Mouse (Mus musculus): ENCODE results near the gene Gm3055. TPM values are rescaled to one million over a fixed set of nuclear protein-coding genes. Genes with fewer than 3 reads are reported as not detected.
A peak's percentile ranks its signal among the peaks of the same experiment; 100 is the strongest.
"Not testable (repeated sequence)": the region's sequence is repeated elsewhere in the genome, so short reads cannot be mapped to it uniquely, and the experiment has no call there.

Gm3055 gene
- 2.6 and 5.2 TPM in 2 replicates for total RNA-seq (2014; fragmentation: Nextera tagmentation)
- 0.39 and 1.3 TPM in 2 replicates for total RNA-seq (2017)

- peak; percentile 96 for ATAC-seq (replicated peaks; ENCODE audit: poor library complexity, severe bottlenecking)
Measured at GRCm38 (mm10) chr10:81770506-81771403, at the start of gene Gm3055. Gm3055 (minus strand) TSS chr10:81771161.

DNA sequence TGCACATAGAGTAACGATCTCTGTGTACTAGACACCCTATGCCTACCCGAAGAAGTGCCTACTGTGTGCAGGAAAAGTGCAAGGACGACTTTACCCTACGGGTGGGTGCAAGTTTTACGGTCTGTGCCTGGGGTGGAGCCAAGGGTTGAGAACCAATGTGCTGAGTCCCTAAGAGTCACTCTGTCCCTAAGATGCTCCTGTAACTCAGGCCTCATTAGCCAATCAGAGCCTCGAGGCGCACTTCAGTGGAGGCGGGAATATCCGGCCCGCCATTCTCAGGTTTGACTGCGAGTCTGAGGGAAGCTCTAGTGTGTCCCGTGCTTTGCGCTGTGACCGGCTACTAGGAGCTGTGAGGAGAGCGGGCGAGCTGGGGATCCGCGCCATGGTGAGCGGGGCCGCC is 40.9 kb upstream of the Gm3055 start, which contains the start of gene Gm4767:
Gene Gm4767, plus strand, starts transcription at position 288 of the 400 bp plus-strand sequence.
- ATAC-seq (replicated peaks; ENCODE audit: poor library complexity, severe bottlenecking) = not testable (repeated sequence)

- 0 out of 2 replicates have a peak, but pooled peaks have one; percentile 5 for ATAC-seq (replicated peaks; ENCODE audit: poor library complexity, severe bottlenecking)
Measured at GRCm38 (mm10) chr10:81771404-81771777, 430 bp upstream of the Gm3055 start.

- peak; percentile 100 for ATAC-seq (replicated peaks; ENCODE audit: poor library complexity, severe bottlenecking)
Measured at GRCm38 (mm10) chr10:81704531-81705301, 66.2 kb downstream of the Gm3055 start, which contains the start of gene Zfp433. Zfp433 (plus strand) TSS chr10:81704825.

Other genes starting within 250 kb of the Gm3055 start
- gene Gna15, start 246.9 kb downstream of the Gm3055 start, total RNA-seq (2014; fragmentation: Nextera tagmentation) = 30.0 and 31.7 TPM in 2 replicates
- 23.8 and 34.6 TPM in 2 replicates for gene Gna15, start 246.9 kb downstream of the Gm3055 start, total RNA-seq (2017)
- gene Gna11, start 226.0 kb downstream of the Gm3055 start, total RNA-seq (2014; fragmentation: Nextera tagmentation) = 17.0 and 25.7 TPM in 2 replicates
- 4.9 and 6.4 TPM in 2 replicates for gene Gna11, start 226.0 kb downstream of the Gm3055 start, total RNA-seq (2017)
- 216 and 220 TPM in 2 replicates for gene Aes, start 211.7 kb downstream of the Gm3055 start, total RNA-seq (2014; fragmentation: Nextera tagmentation)
- gene Aes, start 211.7 kb downstream of the Gm3055 start, total RNA-seq (2017) = 151 and 250 TPM in 2 replicates
- 4.4 and 5.0 TPM in 2 replicates for gene Tle2, start 196.6 kb downstream of the Gm3055 start, total RNA-seq (2014; fragmentation: Nextera tagmentation)
- gene Tle2, start 196.6 kb downstream of the Gm3055 start, total RNA-seq (2017) = 0.17 and 2.4 TPM in 2 replicates
- gene Tle6, start 170.1 kb downstream of the Gm3055 start, total RNA-seq (2014; fragmentation: Nextera tagmentation) = 22.2 and 26.0 TPM in 2 replicates
- 4.9 and 7.9 TPM in 2 replicates for gene Tle6, start 170.1 kb downstream of the Gm3055 start, total RNA-seq (2017)
- gene BC025920, start 164.9 kb downstream of the Gm3055 start, total RNA-seq (2014; fragmentation: Nextera tagmentation) = 3.7 and 4.4 TPM in 2 replicates
- 0.26 and 1.4 TPM in 2 replicates for gene BC025920, start 164.9 kb downstream of the Gm3055 start, total RNA-seq (2017)
- gene Sirt6, start 143.4 kb downstream of the Gm3055 start, total RNA-seq (2014; fragmentation: Nextera tagmentation) = 8.3 and 12.6 TPM in 2 replicates
- 5.3 and 6.2 TPM in 2 replicates for gene Sirt6, start 143.4 kb downstream of the Gm3055 start, total RNA-seq (2017)
- 7.6 and 9.2 TPM in 2 replicates for gene Ankrd24, start 142.6 kb downstream of the Gm3055 start, total RNA-seq (2014; fragmentation: Nextera tagmentation)
- gene Ankrd24, start 142.6 kb downstream of the Gm3055 start, total RNA-seq (2017) = 7.5 and 8.3 TPM in 2 replicates
- 3.1 and 9.4 TPM in 2 replicates for gene Gm10778, start 122.1 kb downstream of the Gm3055 start, total RNA-seq (2014; fragmentation: Nextera tagmentation)
- gene Gm10778, start 122.1 kb downstream of the Gm3055 start, total RNA-seq (2017) = 4.2 and 6.1 TPM in 2 replicates
- gene Zfp433, start 66.3 kb downstream of the Gm3055 start, total RNA-seq (2014; fragmentation: Nextera tagmentation) = 17.2 and 27.2 TPM in 2 replicates
- gene Zfp433, start 66.3 kb downstream of the Gm3055 start, total RNA-seq (2017) = 12.3 and 21.7 TPM in 2 replicates
- gene Gm4767, start 41.0 kb upstream of the Gm3055 start, total RNA-seq (2014; fragmentation: Nextera tagmentation) = 1.9 and 6.0 TPM in 2 replicates
- gene Gm4767, start 41.0 kb upstream of the Gm3055 start, total RNA-seq (2017) = 0.72 and 2.2 TPM in 2 replicates
- 5.4 and 9.4 TPM in 2 replicates for gene Gm32687, start 92.8 kb upstream of the Gm3055 start, total RNA-seq (2014; fragmentation: Nextera tagmentation)
- 4.2 and 7.1 TPM in 2 replicates for gene Gm32687, start 92.8 kb upstream of the Gm3055 start, total RNA-seq (2017)
- 0.06 TPM in 1 of 2 replicates, not detected in the other for gene Zfp781, start 159.3 kb upstream of the Gm3055 start, total RNA-seq (2014; fragmentation: Nextera tagmentation)
- 0.36 and 0.99 TPM in 2 replicates for gene Zfp781, start 159.3 kb upstream of the Gm3055 start, total RNA-seq (2017)

Measured in granulocyte monocyte progenitor cell, adult 5-6 weeks (primary cell).